Mouse (Mus musculus) activated CD4-positive, CD25-positive, alpha-beta regulatory T cell, adult 4 months (primary cell): ENCODE measurements around the gene Tmc3. TPM values are rescaled to one million over a fixed set of nuclear protein-coding genes. Genes with fewer than 3 reads are reported as not detected.

Experiments
- ATAC-seq: one replicate; pipeline ENCODE4 v1.8.0; 2017
- polyA plus RNA-seq, 2 experiments: library from polyadenylated mRNA; unstranded; fragments of 100-300 nt; shearing (Covaris generic); gene quantifications; one replicate each; pipeline ENCODE4 v1.2.1; 2017

Tmc3 gene
- polyA plus RNA-seq, 2 experiments from 2014 or later, result 0.46 to 0.97 TPM

GRCm38 (mm10) chr7:83598997-83599912 lies 14.5 kb downstream of the Tmc3 start:
- ATAC-seq, result no peak

GRCm38 (mm10) chr7:83599913-83600286 lies 15.2 kb downstream of the Tmc3 start:
- peak; percentile 62 for ATAC-seq

GRCm38 (mm10) chr7:83604180-83604944 lies 19.6 kb downstream of the Tmc3 start:
- ATAC-seq, result no peak

GRCm38 (mm10) chr7:83606796-83607195 lies 22.1 kb downstream of the Tmc3 start:
- no peak for ATAC-seq

- ATAC-seq, result peak; percentile 95
These were observed 25.2 kb downstream of the Tmc3 start for GRCm38 (mm10) chr7:83609891-83610290.

- ATAC-seq, result no peak
These were observed 27.2 kb downstream of the Tmc3 start for GRCm38 (mm10) chr7:83611886-83612285.

- no peak for ATAC-seq
These were observed 30.5 kb downstream of the Tmc3 start for GRCm38 (mm10) chr7:83615272-83615671.

- ATAC-seq, result no peak
These were observed 31.1 kb downstream of the Tmc3 start for GRCm38 (mm10) chr7:83615815-83616214.

- no peak for ATAC-seq
These were observed 31.5 kb downstream of the Tmc3 start for GRCm38 (mm10) chr7:83616268-83616667.

- no peak for ATAC-seq
These were observed 34.0 kb downstream of the Tmc3 start for GRCm38 (mm10) chr7:83618709-83619108.

- ATAC-seq, result no peak
These were observed 37.9 kb downstream of the Tmc3 start for GRCm38 (mm10) chr7:83622582-83622981.

- no peak for ATAC-seq
These were observed 39.3 kb downstream of the Tmc3 start for GRCm38 (mm10) chr7:83624065-83624464.

GRCm38 (mm10) chr7:83626557-83627257 lies 42.0 kb downstream of the Tmc3 start:
- no peak for ATAC-seq

GRCm38 (mm10) chr7:83627369-83627768 lies 42.6 kb downstream of the Tmc3 start:
- no peak for ATAC-seq

GRCm38 (mm10) chr7:83631073-83631827 lies 46.5 kb downstream of the Tmc3 start:
- ATAC-seq, result no peak

GRCm38 (mm10) chr7:83631828-83632681 lies 47.3 kb downstream of the Tmc3 start, which contains the start of gene Stard5:
Stard5 (plus strand) TSS chr7:83631959.
- ATAC-seq, result peak; percentile 99

- no peak for ATAC-seq
These were observed 48.0 kb downstream of the Tmc3 start for GRCm38 (mm10) chr7:83632682-83633120.

- ATAC-seq, result no peak
These were observed 49.1 kb downstream of the Tmc3 start for GRCm38 (mm10) chr7:83633856-83634255.

GRCm38 (mm10) chr7:83635726-83636125 lies 51.0 kb downstream of the Tmc3 start:
- no peak for ATAC-seq

- no peak for ATAC-seq
These were observed 51.7 kb downstream of the Tmc3 start for GRCm38 (mm10) chr7:83636425-83636824.
